Mouse (Mus musculus) CH12.LX (cell line): ENCODE results near the gene Pcbp4. TPM values are rescaled to one million over a fixed set of nuclear protein-coding genes. Genes with fewer than 3 reads are reported as not detected.

Source experiments
- DNase-seq: peaks from one replicate; pipeline ENCODE4 v3.0.0-alpha.2; 2013; ENCODE audit errors: extremely low read depth
- H3K27ac ChIP-seq: 2 replicates; pipeline ENCODE4 v1.5.1; 2012; ENCODE audit warnings: low read depth, mild to moderate bottlenecking, control low read depth, moderate library complexity; ENCODE audit not compliant: insufficient read depth
- H3K27me3 ChIP-seq: replicated peaks from 2 replicates; pipeline ENCODE3; 2012; ENCODE audit warnings: inconsistent platforms
- H3K36me3 ChIP-seq, 2 experiments: replicated peaks in 1 of 2; 2 replicates each; pipeline versions ENCODE3 to v1.6.1; 2012; ENCODE audit warnings: inconsistent platforms in 1 of 2, low read length in 1 of 2, mild to moderate bottlenecking in 1 of 2, mixed read lengths in 1 of 2, moderate library complexity in 1 of 2; ENCODE audit not compliant: control insufficient read depth in 1 of 2, insufficient read depth in 1 of 2
- H3K4me1 ChIP-seq, 2 experiments: 2 replicates each; pipeline ENCODE4 v1.6.1; 2012; ENCODE audit warnings: inconsistent platforms in 1 of 2, moderate library complexity in 1 of 2; ENCODE audit not compliant: insufficient read depth in 2 of 2, control insufficient read depth in 1 of 2
- H3K4me2 ChIP-seq: 2 replicates; pipeline ENCODE4 v1.6.1; 2012; ENCODE audit warnings: low read depth, mild to moderate bottlenecking, control low read depth; ENCODE audit not compliant: poor library complexity, insufficient read depth, severe bottlenecking
- H3K4me3 ChIP-seq, 3 experiments: fragments of 150-350 bp in 1 of 3; sonication (generic) in 1 of 3; replicated peaks in 1 of 3; 2 replicates each; pipeline versions ENCODE3 to v1.5.1; 2011 to 2012; ENCODE audit warnings: low read depth in 2 of 3, low read length in 2 of 3, mild to moderate bottlenecking in 2 of 3, moderate library complexity in 2 of 3, control low read depth in 1 of 3, improper control_type of control experiment in 1 of 3, inconsistent platforms in 1 of 3, mixed read lengths in 1 of 3; ENCODE audit not compliant: poor library complexity in 1 of 3
- H3K79me2 ChIP-seq: replicated peaks from 2 replicates; pipeline ENCODE4 v1.6.1; 2012; ENCODE audit warnings: mild to moderate bottlenecking, moderate library complexity; ENCODE audit not compliant: control insufficient read depth, poor library complexity, insufficient read depth, severe bottlenecking; ENCODE audit errors: extremely low read depth
- H3K9ac ChIP-seq: 2 replicates; pipeline ENCODE4 v1.6.1; 2012; ENCODE audit warnings: low read depth, mild to moderate bottlenecking, control low read depth, moderate library complexity; ENCODE audit not compliant: insufficient read depth
- H3K9me3 ChIP-seq: replicated peaks from 2 replicates; pipeline ENCODE3; 2012; ENCODE audit warnings: low read length, inconsistent platforms, mixed read lengths
- CTCF ChIP-seq, 2 experiments: IDR thresholded peaks in 1 of 2; conservative IDR thresholded peaks in 1 of 2; 2 replicates each; pipeline ENCODE4 v1.5.1; 2011 to 2012; ENCODE audit warnings: low read depth in 2 of 2, low read length in 2 of 2, improper control_type of control experiment in 1 of 2, inconsistent platforms in 1 of 2, mild to moderate bottlenecking in 1 of 2, moderate library complexity in 1 of 2
- MAZ ChIP-seq: IDR thresholded peaks from 2 replicates; pipeline ENCODE4 v1.6.1; 2012; ENCODE audit warnings: low read depth, mild to moderate bottlenecking, inconsistent platforms, low read length, improper control_type of control experiment, moderate library complexity
- MEF2A ChIP-seq: IDR thresholded peaks from 2 replicates; pipeline ENCODE4 v1.6.1; 2014; ENCODE audit warnings: low read depth, mild to moderate bottlenecking, inconsistent platforms, low read length, improper control_type of control experiment, borderline replicate concordance
- POLR2A ChIP-seq: IDR thresholded peaks from 2 replicates; pipeline ENCODE4 v1.6.1; 2011; ENCODE audit warnings: low read depth, mild to moderate bottlenecking, improper control_type of control experiment, low read length
- SIN3A ChIP-seq: IDR thresholded peaks from 2 replicates; pipeline ENCODE4 v1.6.1; 2012; ENCODE audit warnings: low read length, improper control_type of control experiment, inconsistent platforms
- TBP ChIP-seq: conservative IDR thresholded peaks from 2 replicates; pipeline ENCODE4 v1.6.1; 2011; ENCODE audit warnings: low read depth, low read length, improper control_type of control experiment
- TCF12 ChIP-seq: IDR thresholded peaks from 2 replicates; pipeline ENCODE4 v1.6.1; 2014; ENCODE audit warnings: low read depth, mild to moderate bottlenecking, inconsistent platforms, low read length, improper control_type of control experiment
- UBTF ChIP-seq: IDR thresholded peaks from 2 replicates; pipeline ENCODE4 v1.6.1; 2012; ENCODE audit warnings: low read depth, mild to moderate bottlenecking, inconsistent platforms, low read length, improper control_type of control experiment, moderate library complexity
- USF1 ChIP-seq: IDR thresholded peaks from 2 replicates; pipeline ENCODE4 v1.6.1; 2014; ENCODE audit warnings: low read depth, mild to moderate bottlenecking, inconsistent platforms, low read length, improper control_type of control experiment
- USF2 ChIP-seq: conservative IDR thresholded peaks from 2 replicates; pipeline ENCODE4 v1.6.1; 2011; ENCODE audit warnings: low read depth, low read length, improper control_type of control experiment
- ZMIZ1 ChIP-seq: IDR thresholded peaks from 2 replicates; pipeline ENCODE4 v1.6.1; 2012; ENCODE audit warnings: low read depth, mild to moderate bottlenecking, inconsistent platforms, low read length, improper control_type of control experiment
- dilution Hi-C: fragments of 300-500 bp; cut with MboI; formaldehyde crosslinking; loops from 2 replicates; pipeline ENCODE4 v1.14.3; 2020; ENCODE audit warnings: low sequenced_read_pairs; ENCODE audit not compliant: extremely low pct_unique_long_range_greater_than_20kb, extremely low pct_ligation_motif_present
- in situ Hi-C: fragments of 300-500 bp; cut with MboI; formaldehyde crosslinking; loops from 3 replicates; pipeline ENCODE4 v1.14.3; 2019; ENCODE audit warnings: low sequenced_read_pairs, low pct_ligation_motif_present, low pct_unique_long_range_greater_than_20kb, mixed read lengths
- polyA plus RNA-seq: library from polyadenylated mRNA; unstranded; fragments of >175 nt; gene quantifications from 2 replicates; pipeline ENCODE4 v1.2.1, GENCODE M21; 2012; ENCODE audit warnings: low read depth; ENCODE audit not compliant: insufficient read length
- total RNA-seq, 2 experiments: library from RNA; depleted of rRNA; stranded (reverse); fragments of 300-350 nt in 1 of 2; fragments of >200 nt in 1 of 2; gene quantifications; 2 replicates each; pipeline ENCODE4 v1.2.3; 2012 to 2014

The Pcbp4 gene
- total and polyA plus RNA-seq, 3 experiments = 44.0 to 54.2 (median 44.1) TPM

DNA sequence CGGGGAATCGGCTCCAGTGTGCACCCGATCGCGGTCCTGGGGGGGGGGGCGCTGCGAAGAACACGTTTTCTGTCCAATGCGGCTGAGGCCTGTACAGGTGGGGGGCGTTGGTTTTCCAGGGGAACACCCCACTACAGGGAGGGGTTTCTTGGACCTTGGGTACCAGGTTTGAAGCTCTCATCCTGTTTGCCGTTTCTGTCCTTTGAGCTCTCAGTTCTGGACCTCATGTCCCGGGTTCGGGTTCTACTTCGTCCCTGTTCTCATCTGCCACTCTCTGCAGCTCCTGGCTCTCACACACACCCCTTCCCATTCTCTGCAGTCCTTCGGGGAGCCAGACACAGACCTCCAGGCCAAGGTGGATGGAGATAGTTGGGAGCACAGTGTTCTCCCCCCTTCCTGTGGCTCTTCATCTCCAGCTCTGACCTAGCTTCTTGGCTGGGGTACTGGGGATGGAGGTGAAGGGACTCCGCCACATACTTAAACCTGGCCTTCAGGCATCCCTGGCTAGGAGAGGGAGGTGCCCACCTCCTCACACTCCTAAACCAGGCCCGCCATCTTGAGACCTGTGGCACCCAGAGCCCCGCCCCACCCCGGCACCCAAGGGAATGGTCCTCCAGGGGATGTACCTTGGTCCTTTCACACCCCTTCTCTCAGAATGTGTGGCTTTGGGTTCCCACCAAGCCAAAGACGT is 1.1 kb downstream of the Pcbp4 start:
- in situ Hi-C loops = no loop called here
- TF ChIP-seq TCF12 (peak; percentile 69; the same call in 1 of the 2 replicates), USF1 (no peak), UBTF (peak; percentile 33; the same call in 1 of the 2 replicates), SIN3A (peak; percentile 58; the same call in 1 of the 2 replicates), ZMIZ1 (peak; percentile 39; the same call in 1 of the 2 replicates), POLR2A (peak; percentile 50), MEF2A (peak; percentile 58; the same call in 1 of the 2 replicates), USF2 (no peak), TBP (0 out of 2 replicates have a peak, but pooled peaks have one; percentile 39)
- TF ChIP-seq, all 38 proteins: peak for 7
- Histone ChIP-seq H3K79me2 (no peaks in the 10 kb centered on the region), H3K9ac (peak overlapping the region; percentile 92), H3K4me3 (peak overlapping the region; percentile 68 to 75 (median 69)), H3K4me2 (peak overlapping the region; percentile 71), H3K9me3 (no peaks in the 10 kb centered on the region), H3K4me1 (peaks cover 27 to 71% of the 10 kb centered on the region in 2 experiments), H3K27me3 (no peaks in the 10 kb centered on the region), H3K36me3 (peaks cover 0 to 47% of the 10 kb centered on the region in 2 experiments), H3K27ac (no peak overlapping the region)
- DNase-seq = peak; percentile 79
- dilution Hi-C loops = no loop called here

DNA sequence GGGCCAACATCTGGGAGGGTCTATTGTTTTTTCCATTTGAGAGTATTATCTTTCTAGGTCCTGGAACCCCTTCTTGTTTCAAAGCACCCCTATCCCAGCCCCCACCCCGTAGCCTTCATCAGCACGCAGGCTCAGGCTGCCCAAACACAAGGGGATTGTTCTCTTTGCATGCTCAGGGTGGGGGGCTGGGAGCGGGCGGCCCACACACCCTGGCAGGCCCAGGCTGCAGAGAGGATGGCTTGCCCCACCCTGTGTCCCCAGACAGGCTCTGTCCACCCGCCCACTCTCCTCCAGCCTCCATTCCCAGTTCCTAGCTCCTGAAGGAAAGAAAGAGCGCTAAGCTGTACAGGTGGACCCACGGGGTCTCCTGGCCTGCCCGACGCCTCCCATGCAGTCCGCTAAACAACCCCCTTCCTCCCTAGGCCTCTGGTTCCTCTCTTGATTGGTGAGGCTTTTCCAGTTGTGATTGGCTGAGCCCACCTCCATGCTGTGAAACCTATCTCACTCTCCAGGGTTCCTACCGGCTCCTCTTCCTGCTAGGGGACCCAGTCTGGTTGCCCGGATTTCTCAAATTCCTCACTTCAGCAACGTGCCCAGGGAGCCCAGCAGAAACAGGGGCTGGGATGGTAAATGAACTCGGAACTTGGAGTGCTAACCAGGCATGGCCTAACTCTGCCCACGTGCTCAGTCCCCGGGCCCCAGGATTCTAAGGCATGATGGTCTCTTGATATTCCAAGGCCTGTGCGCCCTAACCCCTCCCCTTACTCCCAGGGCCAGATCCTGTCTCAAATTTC is 2.0 kb downstream of the Pcbp4 start:
- peaks cover 27 to 65% of the 10 kb centered on the region in 2 experiments for H3K4me1 ChIP-seq
- no peaks in the 10 kb centered on the region for H3K27me3 ChIP-seq
- H3K4me3 ChIP-seq = peak overlapping the region in 2 of 3 experiments; percentile 24 to 68

More for the DNA sequence above, 2.0 kb downstream of the Pcbp4 start:
- in situ Hi-C loops (no loop called here), dilution Hi-C loops (no loop called here)
- TF ChIP-seq MAZ (no peak), CTCF (conservative IDR thresholded peaks at IDR 0.05 in 1 of 2, IDR thresholded peaks at IDR 0.05 in 1 of 2; ENCODE audit: low read depth in 2 of 2, low read length in 2 of 2) (no peak)
- H3K9me3 ChIP-seq = no peaks in the 10 kb centered on the region
- no peak overlapping the region for H3K27ac ChIP-seq
- no peak for DNase-seq
- H3K9ac ChIP-seq = no peak overlapping the region
- no peaks in the 10 kb centered on the region for H3K79me2 ChIP-seq
- H3K4me2 ChIP-seq = peak overlapping the region; percentile 71; the same call in 1 of the 2 replicates
- peaks cover 4 to 52% of the 10 kb centered on the region in 2 experiments for H3K36me3 ChIP-seq
